Mouse (Mus musculus) megakaryocyte, embryonic 14.5 days (primary cell): ENCODE data around the gene Cdk14. TPM values are rescaled to one million over a fixed set of nuclear protein-coding genes. Genes with fewer than 3 reads are reported as not detected.

ENCODE experiments used
- H3K27me3 ChIP-seq: replicated peaks from 2 replicates; pipeline ENCODE3; 2012; ENCODE audit warnings: inconsistent platforms
- H3K36me3 ChIP-seq: replicated peaks from 2 replicates; pipeline ENCODE3; 2012; ENCODE audit warnings: low read length, inconsistent platforms, mixed read lengths
- H3K4me1 ChIP-seq: 2 replicates; pipeline ENCODE4 v1.6.1; 2012; ENCODE audit warnings: inconsistent platforms
- H3K4me3 ChIP-seq: replicated peaks from 2 replicates; pipeline ENCODE3; 2012; ENCODE audit warnings: moderate library complexity, mild to moderate bottlenecking, inconsistent platforms
- H3K9me3 ChIP-seq: 2 replicates; pipeline ENCODE4 v1.6.1; 2012; ENCODE audit warnings: inconsistent platforms
- FLI1 ChIP-seq: IDR thresholded peaks from 2 replicates; pipeline ENCODE4 v1.6.1; 2012; ENCODE audit warnings: low read length, inconsistent platforms, mixed read lengths
- GATA1 ChIP-seq: IDR thresholded peaks from 3 replicates; pipeline ENCODE4 v1.6.1; 2012; ENCODE audit warnings: mixed read lengths, low read length, inconsistent platforms, borderline replicate concordance
- polyA plus RNA-seq: library from polyadenylated mRNA; stranded (reverse); fragments of >175 nt; gene quantifications from 2 replicates; pipeline ENCODE4 v1.2.3, GENCODE M21; 2012; ENCODE audit warnings: low replicate concordance; ENCODE audit not compliant: insufficient read depth

Cdk14 gene
- polyA plus RNA-seq, 1 experiment = 0.21 TPM

- H3K36me3 ChIP-seq = no peaks in the 10 kb centered on the region
- no peaks in the 10 kb centered on the region for H3K27me3 ChIP-seq
- no peaks in the 10 kb centered on the region for H3K4me1 ChIP-seq
- TF ChIP-seq GATA1 = no peak
- TF ChIP-seq FLI1 = no peak
- H3K4me3 ChIP-seq = no peak overlapping the region
- H3K9me3 ChIP-seq = no peaks in the 10 kb centered on the region
Observed at GRCm38 (mm10) chr5:5124645-5125044, 295.5 kb downstream of the Cdk14 start.

GRCm38 (mm10) chr5:5116775-5117522 is 303.2 kb downstream of the Cdk14 start:
- Histone ChIP-seq H3K4me3 (no peak overlapping the region), H3K9me3 (no peaks in the 10 kb centered on the region), H3K27me3 (no peaks in the 10 kb centered on the region), H3K36me3 (no peaks in the 10 kb centered on the region), H3K4me1 (no peaks in the 10 kb centered on the region)
- TF ChIP-seq GATA1 = no peak
- no peak for TF ChIP-seq FLI1

GRCm38 (mm10) chr5:5115546-5115945 is 304.6 kb downstream of the Cdk14 start:
- H3K4me1 ChIP-seq = no peaks in the 10 kb centered on the region
- H3K4me3 ChIP-seq = no peak overlapping the region
- no peaks in the 10 kb centered on the region for H3K9me3 ChIP-seq
- no peaks in the 10 kb centered on the region for H3K27me3 ChIP-seq
- H3K36me3 ChIP-seq = no peaks in the 10 kb centered on the region
- TF ChIP-seq GATA1 = no peak
- TF ChIP-seq FLI1 = no peak

GRCm38 (mm10) chr5:5109621-5110020 is 310.5 kb downstream of the Cdk14 start:
- H3K27me3 ChIP-seq = no peaks in the 10 kb centered on the region
- H3K36me3 ChIP-seq = no peaks in the 10 kb centered on the region
- TF ChIP-seq GATA1 (no peak), FLI1 (no peak)
- H3K4me1 ChIP-seq = no peaks in the 10 kb centered on the region
- no peak overlapping the region for H3K4me3 ChIP-seq
- no peaks in the 10 kb centered on the region for H3K9me3 ChIP-seq

- no peak overlapping the region for H3K4me3 ChIP-seq
- no peaks in the 10 kb centered on the region for H3K9me3 ChIP-seq
- no peaks in the 10 kb centered on the region for H3K27me3 ChIP-seq
- no peak for TF ChIP-seq GATA1
- TF ChIP-seq FLI1 = no peak
- H3K36me3 ChIP-seq = no peaks in the 10 kb centered on the region
- no peaks in the 10 kb centered on the region for H3K4me1 ChIP-seq
Observed at GRCm38 (mm10) chr5:5109017-5109416, 311.1 kb downstream of the Cdk14 start.

GRCm38 (mm10) chr5:5096248-5096915 is 323.7 kb downstream of the Cdk14 start:
- no peaks in the 10 kb centered on the region for H3K27me3 ChIP-seq
- no peak overlapping the region for H3K4me3 ChIP-seq
- no peaks in the 10 kb centered on the region for H3K9me3 ChIP-seq
- H3K4me1 ChIP-seq = no peaks in the 10 kb centered on the region
- no peaks in the 10 kb centered on the region for H3K36me3 ChIP-seq
- TF ChIP-seq FLI1 (no peak), GATA1 (no peak)

- TF ChIP-seq GATA1 (no peak), FLI1 (no peak)
- Histone ChIP-seq H3K27me3 (no peaks in the 10 kb centered on the region), H3K4me1 (no peaks in the 10 kb centered on the region), H3K4me3 (no peak overlapping the region), H3K9me3 (no peaks in the 10 kb centered on the region), H3K36me3 (no peaks in the 10 kb centered on the region)
Observed at GRCm38 (mm10) chr5:5092736-5093135, 327.4 kb downstream of the Cdk14 start.

GRCm38 (mm10) chr5:5071526-5071925 is 348.6 kb downstream of the Cdk14 start:
- TF ChIP-seq FLI1 (no peak), GATA1 (no peak)
- Histone ChIP-seq H3K27me3 (no peaks in the 10 kb centered on the region), H3K36me3 (no peaks in the 10 kb centered on the region), H3K9me3 (no peaks in the 10 kb centered on the region), H3K4me1 (no peaks in the 10 kb centered on the region), H3K4me3 (no peak overlapping the region)

- Histone ChIP-seq H3K27me3 (no peaks in the 10 kb centered on the region), H3K4me1 (no peaks in the 10 kb centered on the region), H3K4me3 (no peak overlapping the region), H3K9me3 (no peaks in the 10 kb centered on the region), H3K36me3 (no peaks in the 10 kb centered on the region)
- no peak for TF ChIP-seq FLI1
- no peak for TF ChIP-seq GATA1
Observed at GRCm38 (mm10) chr5:5064686-5065085, 355.4 kb downstream of the Cdk14 start.

GRCm38 (mm10) chr5:5056102-5056883 is 363.8 kb downstream of the Cdk14 start:
- TF ChIP-seq GATA1 = no peak
- no peak for TF ChIP-seq FLI1
- Histone ChIP-seq H3K9me3 (no peaks in the 10 kb centered on the region), H3K4me3 (peak overlapping the region; percentile 15), H3K27me3 (no peaks in the 10 kb centered on the region), H3K4me1 (peaks cover 18% of the 10 kb centered on the region), H3K36me3 (no peaks in the 10 kb centered on the region)

- no peak overlapping the region for H3K4me3 ChIP-seq
- no peaks in the 10 kb centered on the region for H3K9me3 ChIP-seq
- no peaks in the 10 kb centered on the region for H3K36me3 ChIP-seq
- TF ChIP-seq GATA1 (no peak), FLI1 (no peak)
- no peaks in the 10 kb centered on the region for H3K27me3 ChIP-seq
- H3K4me1 ChIP-seq = peaks cover 18% of the 10 kb centered on the region
Observed at GRCm38 (mm10) chr5:5055494-5055893, 364.6 kb downstream of the Cdk14 start.
